Mouse (Mus musculus) heart, postnatal 14 days (tissue): ENCODE data around the gene Zfp593. TPM values are rescaled to one million over a fixed set of nuclear protein-coding genes. Genes with fewer than 3 reads are reported as not detected.

ENCODE experiments used
- DNase-seq, 2 experiments: peaks; one replicate each; pipeline ENCODE4 v3.0.0; 2021 to 2022
- intact Hi-C: fragments of 180-260 bp; cut with DNase I; formaldehyde crosslinking; loops from one replicate; pipeline ENCODE4 v1.15.1; 2025
- total RNA-seq, 2 experiments: library from RNA; stranded (reverse); gene quantifications; 2 replicates each; pipeline ENCODE4 v1.2.3; 2021

The Zfp593 gene
- total RNA-seq, 2 experiments from 2014 or later, result 2.4 to 3.3 TPM

DNA sequence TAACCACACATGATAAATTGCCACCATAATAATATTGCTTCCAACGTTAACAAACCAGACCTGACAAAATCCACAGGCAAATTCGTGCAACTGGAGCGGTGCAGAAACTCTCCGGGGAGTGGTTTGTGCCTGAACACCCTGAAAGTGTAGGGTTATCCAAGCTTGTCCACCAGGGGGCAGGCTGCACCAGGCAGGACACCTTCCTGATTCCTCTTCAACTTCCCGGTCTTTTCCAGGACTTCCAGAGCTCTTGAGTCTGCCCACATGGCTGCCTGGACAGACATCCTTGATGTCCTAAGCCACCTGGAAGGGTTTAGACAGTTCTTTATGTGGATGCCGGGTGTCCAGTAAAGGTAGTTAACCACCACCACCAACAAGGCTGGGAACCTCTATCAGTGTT is 17.8 kb upstream of the Zfp593 start:
- peak; percentile 66 to 80 for DNase-seq
- intact Hi-C loops, result loop anchor here (2.0 to 5.0 kb wide), 2 partner anchors 30 to 124 kb away; no protein-coding TSS in a partner anchor

DNA sequence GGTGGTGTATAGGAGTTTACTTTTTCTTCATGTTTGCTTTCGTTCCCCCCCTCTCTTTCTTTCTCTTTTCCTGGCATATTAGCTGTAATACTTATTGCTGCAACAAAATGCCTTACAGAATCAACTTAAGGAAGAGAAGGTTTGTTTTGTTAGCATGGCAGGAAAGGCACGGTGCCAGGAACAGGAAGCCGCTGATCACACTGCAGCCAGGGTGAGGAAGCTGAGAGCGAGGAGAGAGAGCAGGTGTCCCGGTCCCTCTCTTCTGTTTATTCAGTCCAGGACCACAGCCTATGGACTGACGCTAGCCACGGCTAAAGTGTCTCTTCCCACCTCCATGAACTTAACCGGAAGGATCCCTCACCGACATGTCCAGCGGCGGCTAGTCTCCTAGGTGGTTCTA is 13.0 kb upstream of the Zfp593 start:
- intact Hi-C loops, result loop anchor here (10.0 kb wide), 1 partner anchor 216 kb away; no protein-coding TSS in a partner anchor

DNA sequence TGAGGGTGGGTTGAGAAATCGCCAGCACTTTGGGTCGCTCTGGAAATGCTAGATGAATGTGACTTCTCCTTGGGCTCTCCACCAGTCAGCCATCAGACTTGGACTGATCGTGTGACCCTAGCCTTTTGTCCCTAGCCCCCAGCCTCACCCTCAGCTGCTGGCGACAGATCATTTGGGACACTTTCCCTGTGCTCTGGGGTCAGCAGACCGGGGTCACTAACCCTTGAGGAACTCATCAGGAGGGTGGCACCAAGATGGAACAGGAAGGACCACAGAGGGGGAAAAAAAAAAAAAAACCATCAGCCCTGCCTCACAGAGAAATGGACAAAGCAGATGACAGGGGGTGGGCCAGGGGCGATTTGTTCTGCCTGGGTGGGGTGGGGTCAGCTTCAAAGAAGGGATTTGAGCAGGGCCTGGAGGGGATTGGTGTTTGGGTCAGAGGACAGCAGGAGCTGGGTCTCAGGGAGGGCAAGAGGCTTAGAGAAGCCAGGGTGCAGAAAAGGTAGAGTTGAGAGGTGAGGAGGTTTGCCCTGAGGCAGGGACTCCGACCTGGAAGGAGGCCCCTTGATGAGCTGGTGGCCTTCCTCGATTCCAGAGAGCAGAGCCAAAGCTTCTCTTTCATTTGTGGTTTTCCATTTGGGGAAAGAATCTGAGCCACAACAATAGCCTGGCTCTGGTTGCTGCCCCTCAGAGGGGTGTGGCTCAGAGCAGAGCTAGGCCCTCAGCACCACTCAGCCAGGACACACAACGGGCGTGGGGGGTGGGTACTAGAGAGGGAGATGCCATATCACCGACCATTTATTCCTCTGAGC is 12.0 kb upstream of the Zfp593 start:
- intact Hi-C loops, result loop anchor here (10.0 kb wide), 1 partner anchor 217 kb away; no protein-coding TSS in a partner anchor
- DNase-seq, result no peak

More for the DNA sequence above, 13.0 kb upstream of the Zfp593 start:
- no peak for DNase-seq

DNA sequence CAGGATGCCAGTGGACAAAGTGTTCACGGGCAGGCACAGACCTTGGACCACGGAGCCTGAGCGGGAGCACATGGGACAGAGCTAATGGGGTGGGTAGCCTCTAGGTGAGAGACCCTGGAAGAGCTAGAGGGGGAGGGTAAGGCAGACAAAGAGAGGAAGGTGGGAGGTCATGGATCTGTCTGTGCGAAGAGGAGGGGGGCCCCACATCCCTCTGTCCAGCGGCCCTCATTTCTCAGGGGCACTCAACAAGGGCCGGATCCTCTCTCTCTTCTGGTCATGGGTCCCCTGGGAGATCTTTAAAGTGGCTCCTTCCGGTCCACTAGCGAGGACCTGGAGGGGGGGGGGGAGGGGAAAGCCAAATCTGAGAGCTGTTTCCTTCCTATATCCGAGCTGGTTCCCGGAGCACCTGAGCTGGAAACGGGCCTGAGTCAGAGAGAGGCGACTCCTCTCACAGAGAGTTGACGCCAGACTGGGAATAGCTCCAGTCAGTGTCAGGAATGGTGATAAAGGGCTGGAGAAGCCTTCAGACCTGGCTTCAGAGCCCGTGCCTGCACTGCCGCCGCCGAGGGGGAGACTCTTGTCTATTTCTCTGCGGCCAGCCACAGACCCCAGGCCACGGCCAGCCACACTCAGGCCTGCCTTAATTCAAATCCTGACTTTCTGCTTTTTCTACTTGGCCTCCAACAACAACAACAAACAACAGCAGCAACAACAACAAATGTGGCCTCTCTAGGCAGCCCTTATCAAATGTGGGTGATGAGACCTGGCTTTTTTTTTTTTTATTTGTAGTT is 11.2 kb upstream of the Zfp593 start:
- intact Hi-C loops, result loop anchor here (10.0 kb wide), 1 partner anchor 218 kb away; no protein-coding TSS in a partner anchor
- peak; percentile 45 to 67 for DNase-seq

DNA sequence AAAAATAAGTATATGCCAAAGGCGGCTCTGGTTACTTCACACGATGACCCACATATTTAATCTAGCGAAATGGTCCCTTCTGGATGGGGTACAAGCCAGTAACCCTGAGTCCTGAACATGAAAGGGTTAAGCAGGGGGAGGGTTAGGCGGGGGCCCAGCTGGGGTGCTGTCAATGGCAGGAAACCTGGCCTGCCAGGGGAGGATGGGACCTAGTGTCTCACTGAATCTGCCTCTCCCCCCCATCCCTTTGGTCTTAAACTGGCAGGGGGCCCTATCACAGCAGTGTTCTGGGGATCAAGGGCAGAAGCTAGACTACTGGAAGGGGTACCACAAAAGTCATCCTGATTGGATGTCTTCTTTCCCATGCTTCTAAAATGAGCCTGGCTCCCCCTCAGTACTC is 10.5 kb upstream of the Zfp593 start:
- intact Hi-C loops, result loop anchor here (10.0 kb wide), 1 partner anchor 219 kb away; no protein-coding TSS in a partner anchor
- DNase-seq, result no peak

DNA sequence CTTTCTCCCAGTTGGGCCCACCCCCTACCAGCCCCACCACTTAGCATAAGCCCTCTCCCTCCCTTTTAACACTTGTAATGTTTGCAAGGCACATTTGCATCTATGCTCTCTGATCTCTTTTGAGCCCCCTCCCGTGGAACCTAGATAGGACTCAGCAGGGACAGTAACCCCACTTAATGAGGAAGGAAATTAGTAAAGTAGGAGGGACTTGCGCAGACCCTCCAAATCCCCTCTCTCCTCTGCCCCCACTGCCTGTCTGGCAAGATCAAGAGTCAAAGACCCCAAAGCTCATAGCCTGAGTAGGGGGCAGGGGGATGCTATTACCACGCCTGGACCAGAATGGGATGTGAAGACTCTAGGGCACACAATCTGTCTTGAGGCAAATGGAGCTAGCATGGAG is 9.4 kb upstream of the Zfp593 start:
- intact Hi-C loops, result loop anchor here (10.0 kb wide), 1 partner anchor 220 kb away; no protein-coding TSS in a partner anchor
- no peak for DNase-seq

DNA sequence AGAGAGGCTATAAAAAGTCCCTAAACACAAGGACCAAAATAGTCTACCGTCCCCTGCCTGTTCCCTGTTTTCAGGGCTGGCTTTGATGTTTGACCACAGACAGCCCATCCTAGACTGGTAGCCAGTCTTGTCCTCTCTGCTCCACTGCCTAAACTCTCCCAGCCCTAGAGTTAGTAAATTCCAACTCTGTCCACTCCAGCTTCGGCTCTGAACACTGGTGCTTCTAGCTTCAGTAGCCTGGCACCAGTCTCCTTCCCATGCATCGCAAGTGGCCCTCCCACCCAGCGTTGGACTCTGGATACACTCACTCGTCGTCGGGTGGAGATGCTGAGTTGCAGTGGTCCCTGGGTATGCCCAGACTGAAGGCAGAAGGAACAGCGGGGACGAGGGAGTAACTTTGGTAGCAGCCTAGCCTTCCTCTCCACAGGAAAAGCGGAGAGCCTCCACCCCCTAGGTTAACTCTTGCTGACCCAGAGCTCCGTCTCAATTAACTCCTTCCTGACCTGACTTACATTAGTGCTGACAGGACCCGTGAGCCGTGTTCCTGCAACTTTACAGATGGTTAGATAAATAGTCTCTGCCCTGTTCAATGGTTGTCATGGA is 8.4 kb upstream of the Zfp593 start, which contains the start of gene Grrp1:
TSS of gene Grrp1 (minus strand) at position 385 of the 603 bp plus-strand sequence.
- peak in 1 of 2 experiments; percentile 35 for DNase-seq
- intact Hi-C loops, result loop anchor here (10.0 kb wide), 1 partner anchor 221 kb away; no protein-coding TSS in a partner anchor

DNA sequence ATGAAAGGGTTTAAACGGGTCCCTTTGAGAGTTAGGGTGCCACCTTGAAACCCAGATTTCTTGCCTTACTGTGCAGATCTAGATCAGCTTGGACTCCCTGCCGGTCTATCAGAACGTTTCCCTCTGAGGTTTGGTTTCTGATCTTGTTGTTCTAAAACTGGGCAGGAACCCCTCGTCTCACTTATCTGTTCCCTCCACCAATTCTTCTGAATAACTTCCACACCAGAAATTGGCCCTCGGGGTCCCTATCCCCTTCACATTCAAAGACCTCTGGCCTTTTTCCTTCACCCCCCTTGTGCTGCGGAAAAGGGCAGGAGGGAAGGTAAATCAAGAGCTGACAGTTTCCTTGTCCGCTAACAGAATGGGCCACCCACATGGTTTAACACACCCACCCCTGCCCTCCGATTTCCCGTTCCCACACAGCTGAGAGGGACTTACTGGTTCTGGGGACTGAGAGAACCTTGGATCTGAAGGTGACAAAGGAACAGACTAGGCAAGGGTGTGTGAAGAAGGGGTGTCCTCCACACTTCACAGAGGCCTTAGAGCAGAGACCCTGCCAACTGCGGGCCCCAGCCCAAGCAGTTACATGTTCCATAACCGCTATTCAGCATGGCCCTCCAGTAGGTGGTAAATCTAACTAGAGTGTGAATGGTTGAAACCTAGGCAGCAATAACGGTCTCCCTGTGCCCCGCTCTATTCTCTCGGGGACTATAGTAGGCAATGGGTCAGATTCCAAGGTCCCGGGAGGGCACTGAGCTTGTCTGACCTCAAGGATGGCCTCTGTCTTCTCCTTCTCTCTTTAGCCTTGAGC is 7.7 kb upstream of the Zfp593 start:
- intact Hi-C loops, result loop anchor here (10.0 kb wide), 1 partner anchor 222 kb away; no protein-coding TSS in a partner anchor

DNA sequence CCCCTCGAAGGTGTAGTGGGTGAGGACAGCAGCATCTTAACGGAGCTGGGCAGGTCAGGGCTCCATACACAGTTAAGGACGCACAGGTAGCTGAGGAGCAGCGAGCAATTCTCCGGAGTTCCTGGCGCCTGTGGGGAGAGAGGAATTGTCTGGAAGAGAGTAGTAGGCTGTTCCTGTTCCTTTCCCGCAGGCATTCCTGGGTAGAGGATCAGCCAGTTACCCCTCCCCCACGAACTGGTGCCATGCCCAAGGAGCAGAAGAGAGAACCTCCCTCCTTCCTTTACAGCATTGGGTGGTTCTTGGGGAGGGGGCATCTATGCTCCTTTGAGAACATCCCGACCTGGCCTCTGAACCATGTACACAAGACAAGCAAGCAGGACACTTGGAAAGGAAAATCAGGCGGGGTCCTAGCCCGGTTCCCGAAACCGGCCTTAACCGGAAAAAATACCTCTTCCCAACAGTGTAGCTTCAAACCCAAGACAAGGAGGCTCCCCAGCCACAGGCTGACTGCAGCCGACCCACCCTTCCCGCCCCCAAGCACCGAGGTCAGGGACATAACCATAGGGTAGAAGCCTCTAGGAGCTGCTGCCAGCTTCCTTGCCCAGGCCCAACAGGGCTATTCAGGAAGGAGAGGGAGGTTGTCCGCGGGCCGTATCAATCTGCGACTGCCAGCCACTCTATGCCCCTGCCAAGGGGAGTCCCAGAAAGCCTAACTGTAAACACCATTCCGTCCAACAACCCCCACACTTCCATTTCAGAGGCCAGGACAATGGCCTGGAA is 6.9 kb upstream of the Zfp593 start:
- intact Hi-C loops, result loop anchor here (10.0 kb wide), 1 partner anchor 222 kb away; no protein-coding TSS in a partner anchor
- DNase-seq, result no peak

More for the DNA sequence above, 7.7 kb upstream of the Zfp593 start:
- DNase-seq, result no peak

DNA sequence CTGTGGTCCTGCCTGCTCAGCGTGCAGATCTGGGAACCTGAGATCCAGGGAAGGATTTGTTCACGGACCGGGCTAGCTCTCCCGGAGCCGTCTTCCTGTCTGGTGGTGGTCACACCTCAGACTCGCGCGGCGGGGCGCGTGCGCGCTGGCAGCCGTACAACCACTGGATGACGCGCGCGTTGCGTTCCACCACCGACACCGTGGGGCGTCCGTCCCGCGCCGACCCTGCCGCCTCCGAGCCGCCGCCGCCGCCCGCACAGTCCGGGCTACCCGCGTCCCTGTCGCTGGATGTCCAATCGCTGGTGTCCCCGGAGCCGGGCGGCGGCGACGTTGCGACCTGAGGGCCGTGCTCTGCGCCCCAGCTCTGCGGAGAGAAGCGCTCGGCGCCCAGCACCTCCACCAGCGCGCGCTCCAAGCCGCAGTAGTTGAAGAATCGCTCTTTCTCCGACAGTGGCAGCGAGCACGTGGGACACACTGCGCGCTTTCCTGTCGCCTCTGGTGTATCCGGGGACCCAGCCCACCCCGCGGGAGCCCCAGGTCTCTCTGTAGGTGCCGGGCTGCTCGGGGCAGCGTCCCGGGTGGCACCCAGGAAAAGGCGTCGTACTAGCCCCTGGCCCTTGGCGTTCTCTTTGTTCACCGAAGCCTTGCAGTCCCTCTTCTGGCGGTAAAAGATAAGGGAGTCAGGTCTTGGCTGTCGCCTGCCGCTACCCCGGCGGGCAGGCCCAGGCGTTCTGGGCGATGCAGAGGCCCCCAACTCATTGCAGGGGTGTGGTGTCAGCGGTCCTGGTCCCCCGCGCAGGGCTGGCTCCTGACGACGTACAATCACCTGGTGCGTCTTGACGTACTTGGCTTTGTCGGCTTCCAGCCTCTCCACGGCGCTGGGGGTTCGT is 6.1 kb upstream of the Zfp593 start:
- intact Hi-C loops, result loop anchor here (10.0 kb wide), 1 partner anchor 223 kb away; no protein-coding TSS in a partner anchor
- peak; percentile 49 to 51 for DNase-seq

DNA sequence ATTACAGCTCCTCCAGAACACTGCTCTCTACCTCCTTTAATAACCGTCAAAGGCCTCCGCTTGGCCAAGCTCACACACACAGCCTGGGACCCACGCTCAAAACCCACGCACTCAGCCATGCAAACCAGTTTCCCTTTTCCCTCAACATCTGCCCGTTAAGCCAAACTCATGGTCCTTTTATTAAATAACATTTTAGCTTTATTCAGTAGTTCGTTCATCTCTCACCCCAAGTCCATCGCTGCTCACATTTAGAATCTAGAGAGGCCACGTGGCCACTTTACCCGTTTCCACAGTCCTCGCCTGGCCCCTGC is 5.5 kb upstream of the Zfp593 start:
- intact Hi-C loops, result loop anchor here (10.0 kb wide), 1 partner anchor 224 kb away; no protein-coding TSS in a partner anchor

DNA sequence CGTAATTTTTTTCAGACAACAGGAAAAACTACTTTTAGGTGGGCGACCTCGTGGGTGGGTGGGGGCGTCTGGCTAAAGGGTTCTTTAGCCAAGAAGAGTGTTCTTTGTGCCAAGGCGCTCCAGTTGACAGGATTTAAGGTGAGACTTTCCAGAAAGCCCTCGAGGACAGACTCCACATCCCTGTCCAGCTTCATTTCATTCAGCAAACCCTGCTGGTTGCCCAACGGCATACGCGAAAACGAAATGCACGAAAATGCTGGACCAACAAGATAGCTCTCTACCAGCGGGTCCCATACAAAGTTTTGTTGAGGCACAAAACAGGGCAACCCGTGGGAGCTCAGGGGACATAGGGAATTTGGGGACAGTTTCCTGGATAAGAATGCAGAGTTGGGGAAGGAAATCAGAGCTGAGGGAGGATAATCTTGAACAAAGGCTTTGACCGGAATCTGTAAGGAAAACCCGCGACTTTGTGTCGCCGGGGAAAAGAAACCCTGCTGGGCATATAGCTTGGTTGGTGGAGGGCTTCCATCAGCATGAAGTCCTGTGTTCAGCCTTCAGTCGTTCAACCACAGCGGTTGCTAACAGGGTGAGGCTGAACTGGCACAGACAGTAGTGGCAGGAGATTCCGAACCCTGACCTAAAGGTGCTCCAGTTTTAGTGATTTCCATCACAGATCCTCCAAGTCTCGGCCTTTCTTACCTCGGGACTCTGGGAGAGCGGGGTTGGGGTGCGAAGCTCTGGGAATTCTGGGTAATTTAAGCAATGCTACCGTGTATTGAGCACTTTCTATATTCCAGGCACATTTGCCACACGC is 4.9 kb upstream of the Zfp593 start:
- intact Hi-C loops, result loop anchor here (10.0 kb wide), 1 partner anchor 224 kb away; no protein-coding TSS in a partner anchor
- DNase-seq, result no peak

More for the DNA sequence above, 5.5 kb upstream of the Zfp593 start:
- DNase-seq, result no peak

DNA sequence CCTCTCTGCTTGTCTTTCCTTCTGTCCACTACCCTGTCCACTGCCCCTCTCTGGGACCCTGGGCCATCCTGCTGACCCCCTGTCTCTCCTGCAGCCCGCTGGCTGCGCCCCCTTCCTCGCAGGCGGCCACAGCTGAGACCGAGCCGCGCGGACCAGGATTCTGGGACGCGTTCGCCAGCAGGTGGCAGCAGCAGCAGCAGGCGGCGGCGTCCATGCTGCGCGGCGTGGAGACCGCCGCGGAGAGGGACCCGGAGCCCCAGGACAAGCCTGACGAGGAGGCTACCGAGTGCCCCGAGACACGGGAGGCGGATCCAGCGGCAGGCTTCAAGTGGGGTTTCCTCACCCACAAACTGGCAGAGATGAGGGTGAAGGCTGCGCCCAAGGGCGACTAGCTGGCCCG is 4.3 kb upstream of the Zfp593 start:
- intact Hi-C loops, result loop anchor here (2.0 to 10.0 kb wide), 3 partner anchors 19 to 225 kb away; no protein-coding TSS in a partner anchor
- peak; percentile 89 to 92 for DNase-seq

DNA sequence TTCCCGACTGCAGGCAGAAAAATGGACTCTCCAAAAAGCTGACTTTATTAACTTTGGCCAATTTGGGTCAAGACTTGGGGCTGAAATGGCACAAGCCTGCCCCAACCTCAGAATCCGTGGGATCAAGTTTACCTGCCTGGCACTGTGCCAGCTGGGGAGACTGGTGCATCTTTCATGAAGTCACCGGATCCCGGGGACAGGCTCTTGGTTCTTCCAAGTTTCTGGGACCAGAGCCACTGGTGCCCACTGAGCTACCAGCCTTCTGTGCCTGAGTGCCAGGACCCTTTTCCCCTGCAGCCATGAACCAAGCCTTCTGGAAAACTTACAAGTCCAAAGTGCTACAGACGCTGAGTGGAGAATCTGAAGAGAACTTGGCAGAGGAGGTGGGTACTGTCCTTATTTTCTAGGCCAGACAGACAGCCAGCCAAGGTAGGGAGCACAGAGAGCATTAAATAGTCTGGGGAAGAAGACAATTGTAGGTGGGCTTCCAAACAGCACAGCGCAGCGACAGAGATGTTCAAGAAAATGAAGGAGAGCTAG is 1.4 kb upstream of the Zfp593 start, which contains the start of gene Gm30191:
TSS of gene Gm30191 (plus strand) at position 217 of the 540 bp plus-strand sequence.
- no peak for DNase-seq
- intact Hi-C loops, result loop anchor here (2.0 kb wide), 1 partner anchor 60 kb away; the partner anchor contains the start of gene Cep85

DNA sequence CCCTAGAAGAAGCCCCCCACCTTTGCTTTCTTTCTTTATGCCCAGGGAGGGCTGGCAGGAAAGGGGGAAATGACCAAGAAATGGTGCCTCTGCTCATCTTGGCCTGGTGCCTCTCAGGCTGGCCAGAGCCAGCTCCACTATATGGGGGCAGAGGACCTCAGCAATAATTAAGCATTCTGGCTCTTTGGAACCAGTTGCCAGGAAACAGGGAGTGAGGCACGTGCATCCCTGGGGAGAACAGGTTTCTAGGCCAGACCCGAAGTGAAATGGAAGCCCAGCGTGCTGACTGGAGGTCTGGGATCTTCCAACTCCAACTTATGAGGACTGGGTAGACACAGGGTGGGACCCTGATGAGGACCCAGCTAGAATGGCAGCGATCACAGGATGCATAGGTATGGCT is 864 bp upstream of the Zfp593 start:
- intact Hi-C loops, result loop anchor here (2.0 kb wide), 1 partner anchor 59 kb away; the partner anchor contains the start of gene Cep85
- no peak for DNase-seq
